Mouse (Mus musculus) stomach, embryonic 14.5 days (tissue): ENCODE data around the gene Khsrp. TPM values are rescaled to one million over a fixed set of nuclear protein-coding genes. Genes with fewer than 3 reads are reported as not detected.
"Not testable (repeated sequence)": the region's sequence is repeated elsewhere in the genome, so short reads cannot be mapped to it uniquely, and the experiment has no call there.

Source experiments
- ATAC-seq: fragments of 200-750 bp; cut with Nextera tagmentation; 2 replicates; pipeline ENCODE4 v1.8.0; 2017; ENCODE audit warnings: low read depth, moderate TSS enrichment; ENCODE audit not compliant: insufficient number of reproducible peaks, insufficient read depth, low FRiP score
- H3K27ac ChIP-seq: fragments of 300-500 bp; sonication (generic); 2 replicates; pipeline ENCODE4 v1.5.1; 2014; ENCODE audit warnings: mild to moderate bottlenecking, low read length, moderate library complexity, mixed read lengths
- H3K27me3 ChIP-seq: fragments of 300-500 bp; sonication (generic); 2 replicates; pipeline ENCODE4 v1.6.1; 2014; ENCODE audit warnings: low read length, control low read depth, mixed read lengths; ENCODE audit not compliant: control insufficient read depth, insufficient read depth
- H3K36me3 ChIP-seq: fragments of 300-500 bp; sonication (generic); 2 replicates; pipeline ENCODE4 v1.6.1; 2014; ENCODE audit warnings: mild to moderate bottlenecking, control low read depth, low read length, moderate library complexity, mixed read lengths; ENCODE audit not compliant: control insufficient read depth, insufficient read depth
- H3K4me1 ChIP-seq: fragments of 300-500 bp; sonication (generic); 2 replicates; pipeline ENCODE4 v1.6.1; 2014; ENCODE audit warnings: low read length, control low read depth, mixed read lengths; ENCODE audit not compliant: control insufficient read depth, insufficient read depth
- H3K4me2 ChIP-seq: fragments of 300-500 bp; sonication (generic); replicated peaks from 2 replicates; pipeline ENCODE4 v1.6.1; 2014; ENCODE audit warnings: low read depth, low read length, control low read depth
- H3K4me3 ChIP-seq: fragments of 300-500 bp; sonication (generic); 2 replicates; pipeline ENCODE4 v1.5.1; 2014; ENCODE audit warnings: low read depth, low read length, control low read depth
- H3K9ac ChIP-seq: fragments of 300-500 bp; sonication (generic); replicated peaks from 2 replicates; pipeline ENCODE4 v1.6.1; 2014; ENCODE audit warnings: low read depth, mild to moderate bottlenecking, control low read depth, low read length, moderate library complexity, mixed read lengths
- H3K9me3 ChIP-seq: fragments of 300-500 bp; sonication (generic); 2 replicates; pipeline ENCODE4 v1.6.1; 2016; ENCODE audit warnings: low read depth, low read length, control low read depth; ENCODE audit not compliant: control insufficient read depth
- WGBS: fragments of 180-500 bp; shearing (Covaris S2); extraction: QIAGEN DNeasy Blood & Tissue Kit; methylation state at CpG from one replicate; pipeline ENCODE4 v1.1.7; 2014; 5-methylcytosine and 5-hydroxymethylcytosine counted together
- polyA plus RNA-seq: library from polyadenylated mRNA; unstranded; fragments of >200 nt; fragmentation: Nextera tagmentation; extraction: Ambion mirVana; gene quantifications from 2 replicates; pipeline ENCODE4 v1.2.1, GENCODE M21; 2014

Gene Khsrp
- polyA plus RNA-seq, 1 experiment from 2014 or later, result 45.8 TPM

- Histone ChIP-seq H3K9me3 (no peaks in the 10 kb centered on the region), H3K27ac (peak overlapping the region; percentile 80), H3K4me1 (peaks cover 3% of the 10 kb centered on the region; the same call in 1 of the 2 replicates), H3K27me3 (peaks cover 15% of the 10 kb centered on the region; the same call in 1 of the 2 replicates), H3K4me3 (peak overlapping the region; percentile 34), H3K9ac (peak overlapping the region; percentile 28; the same call in 1 of the 2 replicates), H3K36me3 (no peaks in the 10 kb centered on the region), H3K4me2 (peak overlapping the region; percentile 25)
- ATAC-seq, result no peak
- WGBS, result 3% methylated on average over 22 of the region's 22 CpGs
These were observed 31.2 kb upstream of the Khsrp start for GRCm38 (mm10) chr17:57062548-57062947.

- Histone ChIP-seq H3K4me1 (peaks cover 3% of the 10 kb centered on the region; the same call in 1 of the 2 replicates), H3K9ac (peak overlapping the region; percentile 28; the same call in 1 of the 2 replicates), H3K36me3 (no peaks in the 10 kb centered on the region), H3K9me3 (no peaks in the 10 kb centered on the region), H3K27me3 (peaks cover 15% of the 10 kb centered on the region; the same call in 1 of the 2 replicates), H3K4me2 (peak overlapping the region; percentile 25), H3K4me3 (peak overlapping the region; percentile 34), H3K27ac (peak overlapping the region; percentile 80)
- under 1% methylated on average over 38 of the region's 39 CpGs for WGBS
- ATAC-seq, result peak; percentile 73
These were observed 30.7 kb upstream of the Khsrp start for GRCm38 (mm10) chr17:57062011-57062521.

- peaks cover 15% of the 10 kb centered on the region; the same call in 1 of the 2 replicates for H3K27me3 ChIP-seq
- H3K36me3 ChIP-seq, result no peaks in the 10 kb centered on the region; the same call in 1 of the 2 replicates
- H3K4me1 ChIP-seq, result peaks cover 3% of the 10 kb centered on the region; the same call in 1 of the 2 replicates
- H3K9ac ChIP-seq, result no peak overlapping the region
- H3K27ac ChIP-seq, result peak overlapping the region; percentile 44; the same call in 1 of the 2 replicates
- no peak for ATAC-seq
- H3K4me3 ChIP-seq, result no peak overlapping the region
- H3K4me2 ChIP-seq, result peak overlapping the region; percentile 74; the same call in 1 of the 2 replicates
- WGBS, result 40% methylated on average over 10 of the region's 10 CpGs
- H3K9me3 ChIP-seq, result no peaks in the 10 kb centered on the region
These were observed 29.7 kb upstream of the Khsrp start for GRCm38 (mm10) chr17:57061069-57061468.

- WGBS, result under 1% methylated on average over 44 of the region's 44 CpGs
- H3K36me3 ChIP-seq, result no peaks in the 10 kb centered on the region; the same call in 1 of the 2 replicates
These were observed 29.0 kb upstream of the Khsrp start for GRCm38 (mm10) chr17:57060231-57060801.

GRCm38 (mm10) chr17:57059486-57059977, 28.2 kb upstream of the Khsrp start, which contains the start of gene Slc25a23:
Slc25a23 (minus strand) TSS chr17:57059863.
- peak within 1 kb of the TSS; percentile 73 for H3K27ac ChIP-seq
- no peaks in the 10 kb centered on the region; the same call in 1 of the 2 replicates for H3K36me3 ChIP-seq
- peak within 1 kb of the TSS; percentile 74 for H3K4me2 ChIP-seq
- peak; percentile 20; the same call in 1 of the 2 replicates for ATAC-seq
- H3K4me3 ChIP-seq, result peak within 1 kb of the TSS; percentile 78
- peaks cover 3% of the 10 kb centered on the region; the same call in 1 of the 2 replicates for H3K4me1 ChIP-seq
- no peaks in the 10 kb centered on the region for H3K9me3 ChIP-seq
- peak within 1 kb of the TSS; percentile 68 for H3K9ac ChIP-seq
- WGBS, result under 1% methylated on average over 37 of the region's 45 CpGs
- H3K27me3 ChIP-seq, result peaks cover 15% of the 10 kb centered on the region; the same call in 1 of the 2 replicates

More at GRCm38 (mm10) chr17:57060231-57060801, 29.0 kb upstream of the Khsrp start:
- peaks cover 3% of the 10 kb centered on the region; the same call in 1 of the 2 replicates for H3K4me1 ChIP-seq
- peak overlapping the region; percentile 74 for H3K4me2 ChIP-seq
- H3K27me3 ChIP-seq, result peaks cover 15% of the 10 kb centered on the region; the same call in 1 of the 2 replicates
- peak overlapping the region; percentile 78 for H3K4me3 ChIP-seq
- peak; percentile 84 for ATAC-seq
- H3K9me3 ChIP-seq, result no peaks in the 10 kb centered on the region
- peak overlapping the region; percentile 73 for H3K27ac ChIP-seq
- no peak overlapping the region for H3K9ac ChIP-seq

- Histone ChIP-seq H3K9me3 (no peaks in the 10 kb centered on the region), H3K27ac (peak within 1 kb of the TSS; percentile 73; the same call in 1 of the 2 replicates), H3K9ac (peak within 1 kb of the TSS; percentile 68), H3K36me3 (no peaks in the 10 kb centered on the region; the same call in 1 of the 2 replicates), H3K4me2 (peak within 1 kb of the TSS; percentile 74), H3K27me3 (peaks cover 15% of the 10 kb centered on the region; the same call in 1 of the 2 replicates), H3K4me1 (peaks cover 3% of the 10 kb centered on the region; the same call in 1 of the 2 replicates), H3K4me3 (peak within 1 kb of the TSS; percentile 78)
- no peak for ATAC-seq
- 2% methylated on average over 17 of the region's 22 CpGs for whole genome bisulfite sequencing
These were observed 27.7 kb upstream of the Khsrp start, which contains the start of gene Crb3 for GRCm38 (mm10) chr17:57058891-57059485. Crb3 (plus strand) TSS chr17:57059105.

- ATAC-seq, result no peak
- Histone ChIP-seq H3K4me2 (no peak overlapping the region), H3K9ac (no peak overlapping the region), H3K4me1 (peaks cover 3% of the 10 kb centered on the region; the same call in 1 of the 2 replicates), H3K27me3 (no peaks in the 10 kb centered on the region), H3K27ac (no peak overlapping the region), H3K4me3 (no peak overlapping the region), H3K36me3 (peaks cover 11% of the 10 kb centered on the region; the same call in 1 of the 2 replicates), H3K9me3 (no peaks in the 10 kb centered on the region)
- 86% methylated on average over 3 of the region's 3 CpGs for WGBS
These were observed 24.9 kb upstream of the Khsrp start for GRCm38 (mm10) chr17:57056246-57056645.

GRCm38 (mm10) chr17:57051679-57052078, 20.4 kb upstream of the Khsrp start:
- not testable (repeated sequence) for ATAC-seq, H3K4me2 ChIP-seq, H3K27ac ChIP-seq, H3K27me3 ChIP-seq, H3K4me1 ChIP-seq, H3K9me3 ChIP-seq, H3K9ac ChIP-seq, H3K4me3 ChIP-seq
- 82% methylated on average over 4 of the region's 4 CpGs for WGBS
- H3K36me3 ChIP-seq, result peaks cover 11% of the 10 kb centered on the region; the same call in 1 of the 2 replicates
